Mouse (Mus musculus): ENCODE measurements around the gene Ifitm10.

DNA sequence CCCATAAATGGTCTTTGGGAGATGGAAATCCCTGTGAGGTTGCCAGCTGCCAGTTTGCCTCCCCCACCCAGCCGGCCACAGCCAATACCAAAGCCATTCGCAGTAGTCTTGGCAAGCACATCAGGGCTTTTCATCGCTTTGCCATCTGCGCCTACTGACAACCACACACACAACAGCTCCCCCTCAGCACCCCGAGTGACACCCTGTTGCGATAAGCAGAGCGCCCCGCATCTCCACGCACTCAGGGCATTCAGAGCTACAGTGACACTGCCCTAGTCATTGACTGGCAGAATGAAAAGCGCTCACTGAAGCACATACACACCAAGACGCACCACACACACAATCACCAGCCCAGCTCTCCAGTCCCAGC, 2.2 kb downstream of the Ifitm10 start:
- TF ChIP-seq CTCF (IDR thresholded peaks at IDR 0.05), result no peak
- no peak for TF ChIP-seq EP300 (IDR thresholded peaks at IDR 0.05)

All from lung, postnatal 0 days (tissue).